Mouse (Mus musculus): ENCODE results near the gene Pax8. TPM values are rescaled to one million over a fixed set of nuclear protein-coding genes. Genes with fewer than 3 reads are reported as not detected.

The Pax8 gene
- polyA plus RNA-seq, 1 experiment from 2014 or later, result 5.4 TPM

- no peaks in the 10 kb centered on the region for H3K4me1 ChIP-seq (ENCODE audit: control insufficient read depth, insufficient read depth, low read length)
- H3K27ac ChIP-seq (replicated peaks; ENCODE audit: low read depth, low read length), result no peak overlapping the region
- 42% methylated on average over 6 of the region's 6 CpGs for WGBS
- no peak overlapping the region for H3K9ac ChIP-seq (replicated peaks; ENCODE audit: low read length)
- no peak for DNase-seq
- no peaks in the 10 kb centered on the region for H3K9me3 ChIP-seq (ENCODE audit: control insufficient read depth, low read length)
- H3K4me3 ChIP-seq (replicated peaks; ENCODE audit: low read depth, low read length), result no peak overlapping the region
- no peak overlapping the region for H3K4me2 ChIP-seq (ENCODE audit: low read length)
- no peaks in the 10 kb centered on the region for H3K36me3 ChIP-seq (ENCODE audit: control insufficient read depth, insufficient read depth, low read length)
- no peaks in the 10 kb centered on the region for H3K27me3 ChIP-seq (ENCODE audit: control insufficient read depth, insufficient read depth, low read length)
- ATAC-seq (ENCODE audit: low FRiP score, low TSS enrichment), result no peak
Observed at GRCm38 (mm10) chr2:24455057-24455855, 20.1 kb downstream of the Pax8 start.

GRCm38 (mm10) chr2:24454429-24455011 lies 20.9 kb downstream of the Pax8 start:
- Histone ChIP-seq H3K27me3 (ENCODE audit: control insufficient read depth, insufficient read depth, low read length) (no peaks in the 10 kb centered on the region), H3K9me3 (ENCODE audit: control insufficient read depth, low read length) (no peaks in the 10 kb centered on the region), H3K4me1 (ENCODE audit: control insufficient read depth, insufficient read depth, low read length) (no peaks in the 10 kb centered on the region), H3K4me3 (replicated peaks; ENCODE audit: low read depth, low read length) (no peak overlapping the region), H3K36me3 (ENCODE audit: control insufficient read depth, insufficient read depth, low read length) (no peaks in the 10 kb centered on the region), H3K27ac (replicated peaks; ENCODE audit: low read depth, low read length) (no peak overlapping the region), H3K4me2 (ENCODE audit: low read length) (no peak overlapping the region), H3K9ac (replicated peaks; ENCODE audit: low read length) (no peak overlapping the region)
- 20% methylated on average over 1 of the region's 1 CpGs for WGBS
- ATAC-seq (ENCODE audit: low FRiP score, low TSS enrichment) (no peak), DNase-seq (no peak)

GRCm38 (mm10) chr2:24453206-24453605 lies 22.2 kb downstream of the Pax8 start:
- Histone ChIP-seq H3K9ac (replicated peaks; ENCODE audit: low read length) (no peak overlapping the region), H3K4me3 (replicated peaks; ENCODE audit: low read depth, low read length) (no peak overlapping the region), H3K27me3 (ENCODE audit: control insufficient read depth, insufficient read depth, low read length) (no peaks in the 10 kb centered on the region), H3K27ac (replicated peaks; ENCODE audit: low read depth, low read length) (no peak overlapping the region), H3K4me1 (ENCODE audit: control insufficient read depth, insufficient read depth, low read length) (no peaks in the 10 kb centered on the region), H3K36me3 (ENCODE audit: control insufficient read depth, insufficient read depth, low read length) (no peaks in the 10 kb centered on the region), H3K9me3 (ENCODE audit: control insufficient read depth, low read length) (no peaks in the 10 kb centered on the region), H3K4me2 (ENCODE audit: low read length) (no peak overlapping the region)
- 88% methylated on average over 5 of the region's 5 CpGs for WGBS
- no peak for ATAC-seq (ENCODE audit: low FRiP score, low TSS enrichment)
- no peak for DNase-seq

- no peaks in the 10 kb centered on the region for H3K36me3 ChIP-seq (ENCODE audit: control insufficient read depth, insufficient read depth, low read length)
- DNase-seq (no peak), ATAC-seq (ENCODE audit: low FRiP score, low TSS enrichment) (no peak)
- no peak overlapping the region for H3K4me2 ChIP-seq (ENCODE audit: low read length)
- H3K4me1 ChIP-seq (ENCODE audit: control insufficient read depth, insufficient read depth, low read length), result no peaks in the 10 kb centered on the region
- H3K9ac ChIP-seq (replicated peaks; ENCODE audit: low read length), result no peak overlapping the region
- no peak overlapping the region for H3K27ac ChIP-seq (replicated peaks; ENCODE audit: low read depth, low read length)
- no peaks in the 10 kb centered on the region for H3K27me3 ChIP-seq (ENCODE audit: control insufficient read depth, insufficient read depth, low read length)
- H3K9me3 ChIP-seq (ENCODE audit: control insufficient read depth, low read length), result no peaks in the 10 kb centered on the region
- no peak overlapping the region for H3K4me3 ChIP-seq (replicated peaks; ENCODE audit: low read depth, low read length)
- 85% methylated on average over 4 of the region's 4 CpGs for WGBS
Observed at GRCm38 (mm10) chr2:24449111-24449510, 26.3 kb downstream of the Pax8 start.

GRCm38 (mm10) chr2:24443256-24443790 lies 32.1 kb downstream of the Pax8 start:
- WGBS, result 41% methylated on average over 3 of the region's 3 CpGs
- no peak for ATAC-seq (ENCODE audit: low FRiP score, low TSS enrichment)

GRCm38 (mm10) chr2:24442303-24442925 lies 33.0 kb downstream of the Pax8 start:
- Histone ChIP-seq H3K36me3 (ENCODE audit: control insufficient read depth, insufficient read depth, low read length) (no peaks in the 10 kb centered on the region), H3K27ac (replicated peaks; ENCODE audit: low read depth, low read length) (no peak overlapping the region), H3K4me2 (ENCODE audit: low read length) (no peak overlapping the region), H3K4me3 (replicated peaks; ENCODE audit: low read depth, low read length) (no peak overlapping the region), H3K4me1 (ENCODE audit: control insufficient read depth, insufficient read depth, low read length) (no peaks in the 10 kb centered on the region), H3K9ac (replicated peaks; ENCODE audit: low read length) (no peak overlapping the region), H3K27me3 (ENCODE audit: control insufficient read depth, insufficient read depth, low read length) (no peaks in the 10 kb centered on the region), H3K9me3 (ENCODE audit: control insufficient read depth, low read length) (no peaks in the 10 kb centered on the region)
- 66% methylated on average over 4 of the region's 4 CpGs for WGBS
- ATAC-seq (ENCODE audit: low FRiP score, low TSS enrichment), result no peak
- DNase-seq, result no peak

More at GRCm38 (mm10) chr2:24443256-24443790, 32.1 kb downstream of the Pax8 start:
- H3K27ac ChIP-seq (replicated peaks; ENCODE audit: low read depth, low read length), result no peak overlapping the region
- H3K27me3 ChIP-seq (ENCODE audit: control insufficient read depth, insufficient read depth, low read length), result no peaks in the 10 kb centered on the region
- H3K9me3 ChIP-seq (ENCODE audit: control insufficient read depth, low read length), result no peaks in the 10 kb centered on the region
- H3K4me2 ChIP-seq (ENCODE audit: low read length), result no peak overlapping the region
- H3K4me1 ChIP-seq (ENCODE audit: control insufficient read depth, insufficient read depth, low read length), result no peaks in the 10 kb centered on the region
- H3K36me3 ChIP-seq (ENCODE audit: control insufficient read depth, insufficient read depth, low read length), result no peaks in the 10 kb centered on the region
- no peak overlapping the region for H3K4me3 ChIP-seq (replicated peaks; ENCODE audit: low read depth, low read length)
- no peak for DNase-seq
- no peak overlapping the region for H3K9ac ChIP-seq (replicated peaks; ENCODE audit: low read length)

- Histone ChIP-seq H3K9ac (replicated peaks; ENCODE audit: low read length) (no peak overlapping the region), H3K4me3 (replicated peaks; ENCODE audit: low read depth, low read length) (no peak overlapping the region), H3K4me1 (ENCODE audit: control insufficient read depth, insufficient read depth, low read length) (no peaks in the 10 kb centered on the region), H3K27me3 (ENCODE audit: control insufficient read depth, insufficient read depth, low read length) (no peaks in the 10 kb centered on the region), H3K36me3 (ENCODE audit: control insufficient read depth, insufficient read depth, low read length) (no peaks in the 10 kb centered on the region), H3K27ac (replicated peaks; ENCODE audit: low read depth, low read length) (no peak overlapping the region), H3K4me2 (ENCODE audit: low read length) (no peak overlapping the region), H3K9me3 (ENCODE audit: control insufficient read depth, low read length) (no peaks in the 10 kb centered on the region)
- DNase-seq (no peak), ATAC-seq (ENCODE audit: low FRiP score, low TSS enrichment) (no peak)
Observed at GRCm38 (mm10) chr2:24441899-24442298, 33.5 kb downstream of the Pax8 start.

- no peak overlapping the region for H3K4me3 ChIP-seq (replicated peaks; ENCODE audit: low read depth, low read length)
- DNase-seq (no peak), ATAC-seq (ENCODE audit: low FRiP score, low TSS enrichment) (no peak)
- no peaks in the 10 kb centered on the region for H3K4me1 ChIP-seq (ENCODE audit: control insufficient read depth, insufficient read depth, low read length)
- no peak overlapping the region for H3K27ac ChIP-seq (replicated peaks; ENCODE audit: low read depth, low read length)
- no peaks in the 10 kb centered on the region for H3K36me3 ChIP-seq (ENCODE audit: control insufficient read depth, insufficient read depth, low read length)
- H3K9ac ChIP-seq (replicated peaks; ENCODE audit: low read length), result no peak overlapping the region
- H3K4me2 ChIP-seq (ENCODE audit: low read length), result no peak overlapping the region
- H3K9me3 ChIP-seq (ENCODE audit: control insufficient read depth, low read length), result no peaks in the 10 kb centered on the region
- 88% methylated on average over 2 of the region's 2 CpGs for WGBS
- H3K27me3 ChIP-seq (ENCODE audit: control insufficient read depth, insufficient read depth, low read length), result no peaks in the 10 kb centered on the region
Observed at GRCm38 (mm10) chr2:24440056-24440455, 35.3 kb downstream of the Pax8 start.

Measured in midbrain, embryonic 14.5 days (tissue).